Mouse (Mus musculus): ENCODE measurements around the gene Ttc30a1.
"Not testable (repeated sequence)": the region's sequence is repeated elsewhere in the genome, so short reads cannot be mapped to it uniquely, and the experiment has no call there.

DNA sequence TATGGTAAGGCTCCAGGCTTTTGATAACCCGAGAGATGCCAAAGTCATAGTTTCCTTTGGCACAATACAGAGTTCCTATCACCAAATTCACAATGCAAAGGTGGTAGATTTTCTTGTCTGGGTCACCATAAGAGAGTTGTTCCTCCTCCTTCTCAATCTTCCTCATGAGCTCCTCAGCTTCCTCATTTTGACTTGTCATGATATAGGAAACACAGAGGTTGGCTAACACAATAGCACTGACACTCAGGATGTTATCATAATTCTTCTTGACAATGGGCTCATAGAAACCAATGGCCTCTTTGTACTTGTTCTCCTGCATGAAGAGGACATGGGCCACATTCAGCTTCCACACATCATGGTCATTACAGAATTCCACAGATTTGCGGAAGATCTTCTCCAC, 45.1 kb downstream of the Ttc30a1 start:
- not testable (repeated sequence) for TF ChIP-seq CTCF (IDR thresholded peaks at IDR 0.05; ENCODE audit: low read depth, low read length); POLR2A (IDR thresholded peaks at IDR 0.05; ENCODE audit: borderline replicate concordance, low read depth, low read length)

Data from bone marrow macrophage, adult 2 months (primary cell).